Mouse (Mus musculus): ENCODE data around the gene Arhgdib. TPM values are rescaled to one million over a fixed set of nuclear protein-coding genes. Genes with fewer than 3 reads are reported as not detected.

Arhgdib gene
- polyA plus RNA-seq, 1 experiment = 3.0 TPM

DNA sequence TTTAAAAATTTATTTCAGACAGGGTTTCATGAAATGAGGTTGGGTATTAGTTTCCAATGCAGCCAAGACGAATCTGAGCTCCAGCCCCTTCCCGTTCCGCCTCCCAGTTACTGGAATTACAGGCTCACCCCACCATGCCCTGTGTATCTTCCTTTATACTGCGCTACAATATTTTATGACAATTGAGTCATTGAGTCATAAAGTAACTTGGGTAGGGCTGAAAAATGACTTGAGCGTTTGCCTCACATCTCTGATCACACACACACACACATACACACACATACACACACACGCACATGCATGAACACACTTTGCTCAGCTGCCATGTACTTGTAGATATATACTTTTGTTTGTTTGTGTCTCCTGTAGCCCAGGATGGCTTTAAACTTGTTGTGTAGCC lies 27.5 kb downstream of the Arhgdib start:
- H3K36me3 ChIP-seq (ENCODE audit: control insufficient read depth, insufficient read depth, low read length, poor library complexity, severe bottlenecking) = no peaks in the 10 kb centered on the region
- TF ChIP-seq CTCF (IDR thresholded peaks at IDR 0.05; ENCODE audit: low read depth, low read length) (no peak), EP300 (IDR thresholded peaks at IDR 0.05; ENCODE audit: insufficient read depth, low read depth, low read length) (no peak), POLR2A (IDR thresholded peaks at IDR 0.05; ENCODE audit: insufficient read depth, low read length) (no peak)
- H3K4me3 ChIP-seq (ENCODE audit: low read depth, low read length) = no peak overlapping the region
- no peaks in the 10 kb centered on the region for H3K27me3 ChIP-seq (ENCODE audit: control insufficient read depth, insufficient read depth, low read length, poor library complexity, severe bottlenecking)
- no peaks in the 10 kb centered on the region for H3K4me1 ChIP-seq (ENCODE audit: control insufficient read depth, insufficient read depth, low read length)
- no peaks in the 10 kb centered on the region for H3K9me3 ChIP-seq (replicated peaks; ENCODE audit: control insufficient read depth, insufficient read depth, low read length, poor library complexity, severe bottlenecking)
- no peak overlapping the region for H3K9ac ChIP-seq (ENCODE audit: low read depth, poor library complexity, severe bottlenecking)
- no peak overlapping the region for H3K27ac ChIP-seq (ENCODE audit: insufficient read depth, low read length)

DNA sequence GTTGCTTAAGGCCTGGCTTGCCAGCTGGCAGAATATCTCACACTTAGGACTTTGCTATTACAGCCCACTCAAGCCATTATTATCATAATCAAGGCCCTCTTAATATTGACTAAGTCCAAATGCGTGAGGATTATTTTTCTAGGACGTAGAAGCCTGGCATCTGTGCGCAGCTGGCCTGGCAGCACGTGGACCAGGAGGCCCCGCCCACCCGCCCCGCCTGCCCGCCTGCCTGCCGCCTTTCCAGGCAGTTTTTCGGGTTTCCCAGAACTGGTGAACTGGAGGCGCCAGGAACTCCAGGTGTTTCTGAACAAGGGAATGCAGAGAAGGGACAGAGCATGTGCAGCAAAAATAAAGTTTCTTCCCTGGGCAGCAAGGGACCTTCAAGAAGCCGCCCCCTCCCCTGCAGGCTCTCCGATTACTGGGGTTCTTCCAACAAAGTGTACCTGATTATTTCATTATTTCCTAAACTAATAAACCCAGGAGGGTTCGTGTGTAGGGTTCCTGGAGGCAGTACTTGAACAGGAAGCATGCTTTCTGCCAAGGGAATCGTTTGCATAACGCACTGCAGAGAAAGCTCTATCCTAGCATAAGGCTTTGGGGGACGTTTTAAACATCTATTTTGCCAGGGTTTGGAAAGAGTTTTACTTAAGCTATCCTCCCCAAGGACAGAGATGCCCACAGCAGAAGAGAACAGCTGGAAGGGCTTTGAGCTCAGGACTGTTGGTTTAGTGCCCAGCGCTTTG lies 28.1 kb downstream of the Arhgdib start:
- Histone ChIP-seq H3K36me3 (ENCODE audit: control insufficient read depth, insufficient read depth, low read length, poor library complexity, severe bottlenecking) (no peaks in the 10 kb centered on the region), H3K27me3 (ENCODE audit: control insufficient read depth, insufficient read depth, low read length, poor library complexity, severe bottlenecking) (no peaks in the 10 kb centered on the region), H3K27ac (ENCODE audit: insufficient read depth, low read length) (no peak overlapping the region), H3K4me3 (ENCODE audit: low read depth, low read length) (no peak overlapping the region), H3K4me1 (ENCODE audit: control insufficient read depth, insufficient read depth, low read length) (no peaks in the 10 kb centered on the region), H3K9me3 (replicated peaks; ENCODE audit: control insufficient read depth, insufficient read depth, low read length, poor library complexity, severe bottlenecking) (no peaks in the 10 kb centered on the region), H3K9ac (ENCODE audit: low read depth, poor library complexity, severe bottlenecking) (no peak overlapping the region)
- TF ChIP-seq EP300 (IDR thresholded peaks at IDR 0.05; ENCODE audit: insufficient read depth, low read depth, low read length) (no peak), POLR2A (IDR thresholded peaks at IDR 0.05; ENCODE audit: insufficient read depth, low read length) (no peak), CTCF (IDR thresholded peaks at IDR 0.05; ENCODE audit: low read depth, low read length) (no peak)

DNA sequence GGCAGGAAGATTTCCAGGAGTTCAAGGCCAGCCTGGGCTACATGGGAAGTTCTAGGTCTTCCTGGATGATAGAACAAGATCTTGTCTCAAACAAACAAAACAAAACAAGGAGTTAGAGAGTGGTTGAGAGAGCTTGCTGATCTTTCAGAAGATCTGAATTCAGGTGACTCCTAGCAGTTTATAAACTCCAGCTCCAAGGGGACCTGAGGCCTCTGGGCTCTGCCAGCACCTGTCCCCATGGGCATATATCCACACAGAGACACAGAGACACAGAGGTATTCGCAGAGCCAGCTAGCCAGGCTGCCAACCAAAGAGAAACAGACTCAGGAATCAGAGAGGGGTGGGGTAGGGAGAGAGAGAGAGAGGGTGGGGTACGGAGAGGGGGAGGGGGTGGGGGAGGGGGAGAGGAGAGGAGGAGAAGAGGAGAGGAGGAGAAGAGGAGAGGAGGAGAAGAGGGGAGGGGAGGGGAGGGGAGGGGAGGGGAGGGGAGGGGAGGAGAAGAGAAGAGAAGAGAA lies 28.9 kb downstream of the Arhgdib start:
- H3K36me3 ChIP-seq (ENCODE audit: control insufficient read depth, insufficient read depth, low read length, poor library complexity, severe bottlenecking) = no peaks in the 10 kb centered on the region
- no peak overlapping the region for H3K4me3 ChIP-seq (ENCODE audit: low read depth, low read length)
- H3K4me1 ChIP-seq (ENCODE audit: control insufficient read depth, insufficient read depth, low read length) = peaks cover 2% of the 10 kb centered on the region
- no peaks in the 10 kb centered on the region for H3K9me3 ChIP-seq (replicated peaks; ENCODE audit: control insufficient read depth, insufficient read depth, low read length, poor library complexity, severe bottlenecking)
- no peaks in the 10 kb centered on the region for H3K27me3 ChIP-seq (ENCODE audit: control insufficient read depth, insufficient read depth, low read length, poor library complexity, severe bottlenecking)
- no peak for TF ChIP-seq POLR2A (IDR thresholded peaks at IDR 0.05; ENCODE audit: insufficient read depth, low read length)
- TF ChIP-seq CTCF (IDR thresholded peaks at IDR 0.05; ENCODE audit: low read depth, low read length) = no peak
- no peak for TF ChIP-seq EP300 (IDR thresholded peaks at IDR 0.05; ENCODE audit: insufficient read depth, low read depth, low read length)
- H3K9ac ChIP-seq (ENCODE audit: low read depth, poor library complexity, severe bottlenecking) = no peak overlapping the region
- no peak overlapping the region for H3K27ac ChIP-seq (ENCODE audit: insufficient read depth, low read length)

DNA sequence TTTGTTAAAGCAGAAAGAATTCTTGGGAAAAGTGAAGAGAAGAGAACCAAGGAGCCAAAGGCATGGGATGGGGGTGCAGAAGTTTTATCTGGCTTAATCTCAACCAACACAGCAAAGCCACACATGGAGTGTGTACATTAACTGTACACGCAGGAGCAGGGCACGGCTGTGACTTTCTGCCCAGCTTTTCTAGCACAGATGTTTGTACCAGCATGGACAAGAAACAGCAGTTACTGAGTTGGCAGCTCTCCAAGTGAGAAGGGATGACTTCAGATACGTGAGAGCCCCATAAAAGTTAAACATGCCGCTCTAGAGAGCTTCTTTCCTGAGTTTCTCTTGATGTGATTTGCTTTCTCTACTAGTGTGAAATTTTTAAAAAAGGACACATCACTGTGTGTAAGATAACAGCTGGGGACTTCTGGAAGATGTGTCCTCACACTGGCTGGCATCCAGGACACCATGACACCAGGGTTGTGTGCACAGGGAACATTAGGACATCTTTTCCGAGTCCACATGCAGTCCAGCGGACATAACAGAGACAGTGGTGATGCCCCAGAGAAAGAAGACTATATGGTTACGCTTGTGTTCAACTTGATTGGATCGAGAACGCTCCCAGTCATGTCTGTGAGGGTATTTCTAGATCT lies 31.3 kb downstream of the Arhgdib start:
- H3K36me3 ChIP-seq (ENCODE audit: control insufficient read depth, insufficient read depth, low read length, poor library complexity, severe bottlenecking) = no peaks in the 10 kb centered on the region
- H3K9ac ChIP-seq (ENCODE audit: low read depth, poor library complexity, severe bottlenecking) = no peak overlapping the region
- no peak overlapping the region for H3K4me3 ChIP-seq (ENCODE audit: low read depth, low read length)
- no peak overlapping the region for H3K27ac ChIP-seq (ENCODE audit: insufficient read depth, low read length)
- no peaks in the 10 kb centered on the region for H3K27me3 ChIP-seq (ENCODE audit: control insufficient read depth, insufficient read depth, low read length, poor library complexity, severe bottlenecking)
- H3K9me3 ChIP-seq (replicated peaks; ENCODE audit: control insufficient read depth, insufficient read depth, low read length, poor library complexity, severe bottlenecking) = no peaks in the 10 kb centered on the region
- no peak for TF ChIP-seq POLR2A (IDR thresholded peaks at IDR 0.05; ENCODE audit: insufficient read depth, low read length)
- TF ChIP-seq EP300 (IDR thresholded peaks at IDR 0.05; ENCODE audit: insufficient read depth, low read depth, low read length) = no peak
- TF ChIP-seq CTCF (IDR thresholded peaks at IDR 0.05; ENCODE audit: low read depth, low read length) = no peak
- H3K4me1 ChIP-seq (ENCODE audit: control insufficient read depth, insufficient read depth, low read length) = peaks cover 8% of the 10 kb centered on the region

DNA sequence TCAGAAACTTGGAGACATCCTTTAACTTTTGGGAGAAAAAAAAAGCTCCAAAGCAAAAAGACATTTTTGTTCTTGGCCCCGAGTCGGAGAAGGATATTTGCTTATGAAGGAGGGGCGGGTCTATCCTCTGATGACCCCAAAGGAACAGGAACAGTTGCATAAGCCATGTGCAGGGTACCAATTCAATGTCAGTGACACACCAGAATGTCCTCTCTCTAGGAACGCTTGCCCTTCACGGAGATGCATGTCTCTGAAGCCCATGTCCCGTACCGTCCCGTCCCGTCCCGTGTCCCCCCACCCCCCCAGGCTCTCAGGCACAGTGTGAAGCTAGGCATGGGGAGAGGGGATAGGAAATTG lies 34.8 kb downstream of the Arhgdib start:
- TF ChIP-seq CTCF (IDR thresholded peaks at IDR 0.05; ENCODE audit: low read depth, low read length) = no peak
- no peak for TF ChIP-seq EP300 (IDR thresholded peaks at IDR 0.05; ENCODE audit: insufficient read depth, low read depth, low read length)
- no peak for TF ChIP-seq POLR2A (IDR thresholded peaks at IDR 0.05; ENCODE audit: insufficient read depth, low read length)
- H3K4me1 ChIP-seq (ENCODE audit: control insufficient read depth, insufficient read depth, low read length) = peaks cover 8% of the 10 kb centered on the region
- H3K9ac ChIP-seq (ENCODE audit: low read depth, poor library complexity, severe bottlenecking) = no peak overlapping the region
- no peaks in the 10 kb centered on the region for H3K27me3 ChIP-seq (ENCODE audit: control insufficient read depth, insufficient read depth, low read length, poor library complexity, severe bottlenecking)
- H3K36me3 ChIP-seq (ENCODE audit: control insufficient read depth, insufficient read depth, low read length, poor library complexity, severe bottlenecking) = no peaks in the 10 kb centered on the region
- H3K4me3 ChIP-seq (ENCODE audit: low read depth, low read length) = peak overlapping the region; percentile 22; the same call in 1 of the 2 replicates
- H3K27ac ChIP-seq (ENCODE audit: insufficient read depth, low read length) = no peak overlapping the region; the same call in 1 of the 2 replicates
- H3K9me3 ChIP-seq (replicated peaks; ENCODE audit: control insufficient read depth, insufficient read depth, low read length, poor library complexity, severe bottlenecking) = no peaks in the 10 kb centered on the region
